Mouse (Mus musculus) myocyte (in vitro differentiated cells): ENCODE results near the gene Ss18l2.
A peak's percentile ranks its signal among the peaks of the same experiment; 100 is the strongest.

ENCODE experiments used
- CEBPB ChIP-seq: IDR thresholded peaks from 2 replicates; pipeline ENCODE4 v1.6.1; 2011; ENCODE audit warnings: mild to moderate bottlenecking, moderate library complexity; ENCODE audit not compliant: poor library complexity, insufficient read depth, severe bottlenecking
- E2F4 ChIP-seq: IDR thresholded peaks from one replicate; pipeline ENCODE4 v1.6.1; 2011; ENCODE audit warnings: mild to moderate bottlenecking, control low read depth, moderate library complexity; ENCODE audit not compliant: insufficient read depth
- MAX ChIP-seq: IDR thresholded peaks from one replicate; pipeline ENCODE4 v1.6.1; 2011; ENCODE audit warnings: low read depth, mild to moderate bottlenecking, control low read depth
- MYOD1 ChIP-seq, 3 experiments: IDR thresholded peaks; one replicate each; pipeline ENCODE4 v1.6.1; 2011; ENCODE audit warnings: control low read depth in 2 of 3, low read depth in 2 of 3, mild to moderate bottlenecking in 2 of 3, moderate library complexity in 1 of 3; ENCODE audit not compliant: insufficient read length in 2 of 3, control insufficient read depth in 1 of 3
- MYOG ChIP-seq, 3 experiments: IDR thresholded peaks; one replicate each; pipeline ENCODE4 v1.6.1; 2011; ENCODE audit warnings: control low read depth in 2 of 3, low read depth in 2 of 3, mild to moderate bottlenecking in 2 of 3; ENCODE audit not compliant: insufficient read length in 2 of 3, control insufficient read depth in 1 of 3, insufficient read depth in 1 of 3
- POLR2A ChIP-seq: IDR thresholded peaks from one replicate; pipeline ENCODE4 v1.6.1; 2011; ENCODE audit warnings: low read depth, mild to moderate bottlenecking, control low read depth, moderate library complexity; ENCODE audit not compliant: insufficient read length
- POLR2AphosphoS2 ChIP-seq: IDR thresholded peaks from one replicate; pipeline ENCODE4 v1.6.1; 2011; ENCODE audit warnings: low read depth, control low read depth; ENCODE audit not compliant: insufficient read length
- TCF12 ChIP-seq: IDR thresholded peaks from one replicate; pipeline ENCODE4 v1.6.1; 2011; ENCODE audit warnings: mild to moderate bottlenecking, control low read depth; ENCODE audit not compliant: poor library complexity, insufficient read depth, severe bottlenecking
- USF1 ChIP-seq: IDR thresholded peaks from one replicate; pipeline ENCODE4 v1.6.1; 2011; ENCODE audit warnings: low read depth, mild to moderate bottlenecking, control low read depth, moderate library complexity

- no peak for TF ChIP-seq POLR2A
- no peak for TF ChIP-seq USF1
- TF ChIP-seq MAX = no peak
- peak in 1 of 3 experiments; percentile 14 for TF ChIP-seq MYOG (IDR thresholded peaks at IDR 0.05; ENCODE audit: control insufficient read depth in 1 of 3, insufficient read depth in 1 of 3, insufficient read length in 2 of 3, low read depth in 2 of 3)
- TF ChIP-seq MYOD1 (IDR thresholded peaks at IDR 0.05; ENCODE audit: control insufficient read depth in 1 of 3, insufficient read length in 2 of 3, low read depth in 2 of 3) = peak in 2 of 3 experiments; percentile 84 to 88
- TF ChIP-seq POLR2AphosphoS2 = no peak
- no peak for TF ChIP-seq CEBPB
- TF ChIP-seq E2F4 = no peak
- TF ChIP-seq TCF12 = no peak
These were observed 43.0 kb upstream of the Ss18l2 start for GRCm38 (mm10) chr9:121666957-121667630.
